Mouse (Mus musculus) MEL (cell line): Measurements from ENCODE around the gene Cpa3. TPM values are rescaled to one million over a fixed set of nuclear protein-coding genes. Genes with fewer than 3 reads are reported as not detected.
A peak's percentile ranks its signal among the peaks of the same experiment; 100 is the strongest.

Experiments
- DNase-seq: peaks from one replicate; pipeline ENCODE4 v3.0.0; 2011; ENCODE audit warnings: low read depth, low spot score
- H3K27ac ChIP-seq: 2 replicates; pipeline ENCODE4 v1.5.1; 2012; ENCODE audit warnings: low read depth, mild to moderate bottlenecking, control low read depth, low read length, moderate library complexity; ENCODE audit not compliant: control insufficient read depth
- H3K27me3 ChIP-seq, 2 experiments: fragments of 150-350 bp in 1 of 2; sonication (generic) in 1 of 2; 2 replicates each; pipeline ENCODE4 v1.6.1; 2012; ENCODE audit warnings: low read length in 2 of 2, mild to moderate bottlenecking in 2 of 2, improper control_type of control experiment in 1 of 2, moderate library complexity in 1 of 2; ENCODE audit not compliant: insufficient read depth in 2 of 2, control insufficient read depth in 1 of 2
- H3K36me3 ChIP-seq, 2 experiments: 2 replicates each; pipeline ENCODE4 v1.6.1; 2012 to 2014; ENCODE audit warnings: low read length in 2 of 2, improper control_type of control experiment in 1 of 2, inconsistent platforms in 1 of 2, mild to moderate bottlenecking in 1 of 2; ENCODE audit not compliant: insufficient read depth in 2 of 2, control insufficient read depth in 1 of 2
- H3K4me1 ChIP-seq, 2 experiments: fragments of 150-350 bp in 1 of 2; sonication (generic) in 1 of 2; 2 replicates each; pipeline ENCODE4 v1.6.1; 2012; ENCODE audit warnings: low read length in 2 of 2, improper control_type of control experiment in 1 of 2, mild to moderate bottlenecking in 1 of 2; ENCODE audit not compliant: insufficient read depth in 2 of 2, control insufficient read depth in 1 of 2
- H3K4me3 ChIP-seq, 2 experiments: fragments of 150-350 bp in 1 of 2; sonication (generic) in 1 of 2; 2 replicates each; pipeline ENCODE4 v1.5.1; 2012; ENCODE audit warnings: low read depth in 2 of 2, low read length in 2 of 2, mild to moderate bottlenecking in 2 of 2, moderate library complexity in 2 of 2, control low read depth in 1 of 2, improper control_type of control experiment in 1 of 2; ENCODE audit not compliant: control insufficient read depth in 1 of 2, insufficient read depth in 1 of 2
- H3K79me2 ChIP-seq: 2 replicates; pipeline ENCODE4 v1.6.1; 2012; ENCODE audit warnings: mild to moderate bottlenecking, low read length, moderate library complexity; ENCODE audit not compliant: control insufficient read depth, poor library complexity, insufficient read depth
- H3K9ac ChIP-seq: 2 replicates; pipeline ENCODE4 v1.6.1; 2012; ENCODE audit warnings: low read depth, mild to moderate bottlenecking, control low read depth, low read length, moderate library complexity; ENCODE audit not compliant: control insufficient read depth, poor library complexity, severe bottlenecking
- H3K9me3 ChIP-seq: fragments of 150-350 bp; sonication (generic); replicated peaks from 2 replicates; pipeline ENCODE4 v1.6.1; 2012; ENCODE audit warnings: mild to moderate bottlenecking, low read length, improper control_type of control experiment, moderate library complexity; ENCODE audit not compliant: insufficient read depth
- ELF1 ChIP-seq: IDR thresholded peaks from 2 replicates; pipeline ENCODE4 v1.6.1; 2014; ENCODE audit warnings: low read depth, mild to moderate bottlenecking, inconsistent platforms, low read length, improper control_type of control experiment, moderate library complexity
- EP300 ChIP-seq, 2 experiments: IDR thresholded peaks; 2 replicates each; pipeline ENCODE4 v1.6.1; 2011; ENCODE audit warnings: improper control_type of control experiment in 2 of 2, low read length in 2 of 2, low read depth in 1 of 2, mild to moderate bottlenecking in 1 of 2
- ETS1 ChIP-seq: IDR thresholded peaks from 2 replicates; pipeline ENCODE4 v1.6.1; 2012; ENCODE audit warnings: low read depth, mild to moderate bottlenecking, inconsistent platforms, low read length, improper control_type of control experiment, moderate library complexity
- GATA1 ChIP-seq: IDR thresholded peaks from 2 replicates; pipeline ENCODE4 v1.6.1; 2011; ENCODE audit warnings: low read depth, low read length, improper control_type of control experiment
- KAT2A ChIP-seq: conservative IDR thresholded peaks from 2 replicates; pipeline ENCODE4 v1.6.1; 2012; ENCODE audit warnings: low read depth, low read length, improper control_type of control experiment, inconsistent platforms
- MAX ChIP-seq: IDR thresholded peaks from 2 replicates; pipeline ENCODE4 v1.6.1; 2011; ENCODE audit warnings: low read length, improper control_type of control experiment
- MAZ ChIP-seq: IDR thresholded peaks from 2 replicates; pipeline ENCODE4 v1.6.1; 2012; ENCODE audit warnings: low read depth, mild to moderate bottlenecking, inconsistent platforms, low read length, improper control_type of control experiment
- MXI1 ChIP-seq: IDR thresholded peaks from 2 replicates; pipeline ENCODE4 v1.6.1; 2011; ENCODE audit warnings: mild to moderate bottlenecking, low read depth, low read length, improper control_type of control experiment
- MYB ChIP-seq: IDR thresholded peaks from 2 replicates; pipeline ENCODE4 v1.6.1; 2011; ENCODE audit warnings: mild to moderate bottlenecking, low read depth, low read length, improper control_type of control experiment
- POLR2A ChIP-seq, 2 experiments: IDR thresholded peaks; 2 replicates each; pipeline ENCODE4 v1.6.1; 2011 to 2012; ENCODE audit warnings: low read length in 2 of 2, mild to moderate bottlenecking in 2 of 2, control low read depth in 1 of 2, improper control_type of control experiment in 1 of 2, low read depth in 1 of 2, moderate library complexity in 1 of 2; ENCODE audit not compliant: control insufficient read depth in 1 of 2, insufficient read depth in 1 of 2, poor library complexity in 1 of 2
- RCOR1 ChIP-seq: IDR thresholded peaks from 2 replicates; pipeline ENCODE4 v1.6.1; 2012; ENCODE audit warnings: low read depth, mild to moderate bottlenecking, inconsistent platforms, low read length, improper control_type of control experiment
- SIN3A ChIP-seq: IDR thresholded peaks from 2 replicates; pipeline ENCODE4 v1.6.1; 2012; ENCODE audit warnings: low read length, improper control_type of control experiment, inconsistent platforms
- TCF12 ChIP-seq: IDR thresholded peaks from 2 replicates; pipeline ENCODE4 v1.6.1; 2014; ENCODE audit warnings: low read depth, mild to moderate bottlenecking, inconsistent platforms, low read length, improper control_type of control experiment, moderate library complexity
- ZKSCAN1 ChIP-seq: IDR thresholded peaks from 2 replicates; pipeline ENCODE4 v1.6.1; 2012; ENCODE audit warnings: low read depth, mild to moderate bottlenecking, inconsistent platforms, low read length, improper control_type of control experiment, moderate library complexity
- ZNF384 ChIP-seq: IDR thresholded peaks from 2 replicates; pipeline ENCODE4 v1.6.1; 2012; ENCODE audit warnings: low read depth, mild to moderate bottlenecking, inconsistent platforms, low read length, improper control_type of control experiment
- polyA plus RNA-seq, 2 experiments: library from polyadenylated mRNA; stranded (reverse) in 1 of 2; unstranded in 1 of 2; fragments of >175 nt in 1 of 2; fragments of >200 nt in 1 of 2; gene quantifications; 2 replicates each; pipeline versions ENCODE4 v1.2.1 to v1.2.4; 2012; ENCODE audit warnings: low replicate concordance in 2 of 2, low read depth in 1 of 2; ENCODE audit not compliant: insufficient read length in 2 of 2, insufficient read depth in 1 of 2, missing spikeins in 1 of 2
- total RNA-seq: library from RNA; depleted of rRNA; stranded (reverse); fragments of 300-350 nt; gene quantifications from 2 replicates; pipeline ENCODE4 v1.2.3, GENCODE M21; 2012

The Cpa3 gene
- total and polyA plus RNA-seq, 3 experiments = 0.24 to 3.7 TPM; not detected in 1

DNA sequence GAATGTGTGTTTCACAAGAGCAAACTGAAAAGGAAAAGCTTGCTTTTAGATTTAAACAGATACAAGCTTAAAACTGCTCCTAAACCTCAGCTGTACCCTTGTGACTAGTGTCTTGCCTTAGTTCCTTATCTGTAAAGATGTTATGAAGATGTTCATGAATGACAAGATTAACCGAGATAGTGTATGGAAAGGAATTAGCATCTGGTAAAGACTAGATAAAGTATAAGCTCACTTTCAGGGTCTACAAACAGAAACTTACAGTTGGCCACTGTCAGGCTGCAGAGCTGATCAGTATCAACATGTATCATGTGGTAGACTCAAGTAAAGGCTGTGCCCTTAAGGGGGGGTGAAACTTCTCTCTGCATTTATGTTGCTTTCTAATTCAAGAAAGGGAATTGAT lies 1.9 kb upstream of the Cpa3 start (continued):
- TF ChIP-seq POLR2A (IDR thresholded peaks at IDR 0.05; ENCODE audit: control insufficient read depth in 1 of 2, insufficient read depth in 1 of 2, low read depth in 1 of 2, low read length in 2 of 2, poor library complexity in 1 of 2) (no peak), MAX (no peak), GATA1 (peak; percentile 66), MYB (no peak), RCOR1 (peak; percentile 16; the same call in 1 of the 2 replicates), MAZ (no peak)

- peaks cover 0 to 36% of the 10 kb centered on the region in 2 experiments; a peak in 2 of 4 replicates for H3K36me3 ChIP-seq
- no peak overlapping the region for H3K9ac ChIP-seq
- H3K9me3 ChIP-seq = no peaks in the 10 kb centered on the region
- TF ChIP-seq ELF1 (no peak), MAX (no peak), POLR2A (IDR thresholded peaks at IDR 0.05; ENCODE audit: control insufficient read depth in 1 of 2, insufficient read depth in 1 of 2, low read depth in 1 of 2, low read length in 2 of 2, poor library complexity in 1 of 2) (no peak), ZKSCAN1 (no peak), MXI1 (no peak), MYB (no peak), ETS1 (0 out of 2 replicates have a peak, but pooled peaks have one; percentile 28), TCF12 (0 out of 2 replicates have a peak, but pooled peaks have one; percentile 41), SIN3A (no peak), GATA1 (peak; percentile 52; the same call in 1 of the 2 replicates), EP300 (IDR thresholded peaks at IDR 0.05; ENCODE audit: low read depth in 1 of 2, low read length in 2 of 2) (peak; percentile 54 to 61; a peak in 3 of 4 replicates), ZNF384 (peak; percentile 80), RCOR1 (peak; percentile 34; the same call in 1 of the 2 replicates)
- no peak overlapping the region for H3K27ac ChIP-seq
- H3K4me1 ChIP-seq = peaks cover 15 to 34% of the 10 kb centered on the region in 2 experiments
- peak; percentile 26 for DNase-seq
- H3K27me3 ChIP-seq = no peaks in the 10 kb centered on the region
- no peaks in the 10 kb centered on the region for H3K79me2 ChIP-seq
- no peak overlapping the region for H3K4me3 ChIP-seq
These were observed 2.2 kb downstream of the Cpa3 start for GRCm38 (mm10) chr3:20239741-20240140.

- no peaks in the 10 kb centered on the region for H3K79me2 ChIP-seq
- TF ChIP-seq KAT2A (no peak), MYB (no peak)
- TF ChIP-seq, all 39 proteins: peak for 0
- H3K27ac ChIP-seq = no peak overlapping the region
- no peak overlapping the region for H3K4me3 ChIP-seq
- DNase-seq = no peak
- no peak overlapping the region for H3K9ac ChIP-seq
- no peaks in the 10 kb centered on the region for H3K9me3 ChIP-seq
- H3K4me1 ChIP-seq = peaks cover 10 to 20% of the 10 kb centered on the region in 2 experiments
- H3K36me3 ChIP-seq = peaks cover 0 to 17% of the 10 kb centered on the region in 2 experiments; a peak in 2 of 4 replicates
- no peaks in the 10 kb centered on the region for H3K27me3 ChIP-seq
These were observed 5.0 kb downstream of the Cpa3 start for GRCm38 (mm10) chr3:20236965-20237364.
